Mouse (Mus musculus): Measurements from ENCODE around the gene Vmn2r116. TPM values are rescaled to one million over a fixed set of nuclear protein-coding genes. Genes with fewer than 3 reads are reported as not detected.
"Not testable (repeated sequence)": the region's sequence is repeated elsewhere in the genome, so short reads cannot be mapped to it uniquely, and the experiment has no call there.

Gene Vmn2r116
- polyA plus RNA-seq (2016; fragmentation: Nextera tagmentation; extraction: Ambion mirVana), result not detected in 2 replicates

GRCm38 (mm10) chr17:23384304-23384703 is at the start of gene Vmn2r116:
Gene Vmn2r116, plus strand, starts transcription at chr17:23384604.
- not testable (repeated sequence) for H3K27ac ChIP-seq (replicated peaks); H3K27me3 ChIP-seq; H3K9ac ChIP-seq (replicated peaks); H3K36me3 ChIP-seq; H3K9me3 ChIP-seq; H3K4me2 ChIP-seq (replicated peaks); H3K4me1 ChIP-seq; ATAC-seq (ENCODE audit: low FRiP score, low read depth); H3K4me3 ChIP-seq

DNA sequence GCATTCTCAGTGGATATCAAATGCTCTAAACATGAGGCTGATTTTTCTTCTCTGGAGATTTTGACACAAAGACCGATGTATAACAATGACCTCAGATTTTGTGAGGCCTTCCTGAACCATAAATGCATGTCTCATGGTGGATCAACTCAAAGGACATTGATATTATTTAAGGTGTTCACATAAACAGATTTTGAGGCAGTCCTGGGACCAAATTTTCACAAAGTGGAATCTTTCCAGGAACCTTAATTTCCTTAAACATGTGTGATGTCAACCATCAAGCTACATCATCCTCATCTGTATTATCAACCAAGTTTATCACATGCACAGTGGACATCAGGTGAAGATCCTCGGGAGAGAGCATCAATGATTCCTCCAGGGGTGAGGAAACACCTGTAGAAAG is 41.0 kb upstream of the Vmn2r116 start, which contains the start of gene Vmn2r115:
Vmn2r115 (plus strand) TSS at position 301 of the 400 bp plus-strand sequence.
- 48% methylated on average over 2 of the region's 2 CpGs for WGBS
- H3K4me3 ChIP-seq; ATAC-seq (ENCODE audit: low FRiP score, low read depth): not testable (repeated sequence)

DNA sequence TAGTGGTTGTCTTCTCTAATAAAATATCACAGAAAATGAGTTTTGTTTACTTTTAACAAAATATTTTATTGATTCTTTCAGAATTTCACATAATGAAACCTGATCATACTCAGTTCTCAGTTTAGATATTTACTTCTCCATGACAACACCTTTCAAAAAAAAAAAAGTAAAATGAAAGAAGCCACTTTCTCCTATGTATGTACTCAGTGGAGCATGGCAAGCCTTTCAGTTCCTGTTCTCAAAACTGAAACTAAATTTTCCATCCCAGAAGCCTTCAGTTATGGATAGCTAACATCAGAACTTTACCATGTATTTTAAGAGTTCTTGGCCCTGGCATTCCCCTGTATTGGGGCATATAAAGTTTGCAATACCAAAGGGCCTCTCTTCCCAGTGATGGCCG is 32.8 kb upstream of the Vmn2r116 start:
- Histone ChIP-seq H3K4me2 (replicated peaks) (no peak overlapping the region), H3K4me1 (no peaks in the 10 kb centered on the region), H3K9ac (replicated peaks) (no peak overlapping the region), H3K9me3 (no peaks in the 10 kb centered on the region), H3K27me3 (no peaks in the 10 kb centered on the region), H3K36me3 (no peaks in the 10 kb centered on the region), H3K4me3 (no peak overlapping the region), H3K27ac (replicated peaks) (no peak overlapping the region)
- 62% methylated on average over 1 of the region's 1 CpGs for WGBS
- ATAC-seq (ENCODE audit: low FRiP score, low read depth), result no peak

More for the DNA sequence above, 41.0 kb upstream of the Vmn2r116 start, which contains the start of gene Vmn2r115:
- not testable (repeated sequence) for H3K4me2 ChIP-seq (replicated peaks); H3K9ac ChIP-seq (replicated peaks); H3K9me3 ChIP-seq; H3K36me3 ChIP-seq; H3K27ac ChIP-seq (replicated peaks); H3K4me1 ChIP-seq; H3K27me3 ChIP-seq

DNA sequence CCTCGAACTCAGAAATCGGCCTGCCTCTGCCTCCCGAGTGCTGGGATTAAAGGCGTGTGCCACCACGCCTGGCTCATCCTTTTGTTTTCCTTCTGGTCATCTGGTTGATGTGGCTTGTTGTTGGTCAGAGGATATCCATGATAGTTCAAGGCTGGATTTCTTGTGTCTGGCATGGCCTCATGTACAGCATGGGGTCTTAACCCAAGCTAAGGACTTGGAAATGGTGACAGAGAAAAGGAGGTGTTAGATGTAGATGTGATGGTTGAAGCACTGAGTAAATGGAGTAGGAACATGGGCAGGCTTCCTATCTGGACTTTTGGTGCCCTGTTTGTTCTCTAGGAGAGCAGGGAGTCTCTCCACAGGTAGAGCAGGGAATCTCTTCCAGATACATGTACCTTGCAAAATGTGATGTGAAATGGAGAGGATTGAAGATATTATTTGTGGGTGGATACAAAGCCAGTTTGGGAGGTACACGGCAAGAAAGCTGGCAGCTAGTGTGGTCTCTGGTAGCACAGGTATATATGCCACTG is 48.8 kb downstream of the Vmn2r116 start:
- Histone ChIP-seq H3K4me2 (replicated peaks) (no peak overlapping the region), H3K4me1 (no peaks in the 10 kb centered on the region), H3K9ac (replicated peaks) (no peak overlapping the region), H3K27ac (replicated peaks) (no peak overlapping the region), H3K27me3 (no peaks in the 10 kb centered on the region), H3K36me3 (no peaks in the 10 kb centered on the region), H3K4me3 (no peak overlapping the region), H3K9me3 (peaks cover 10% of the 10 kb centered on the region)
- ATAC-seq (ENCODE audit: low FRiP score, low read depth), result peak; percentile 47; the same call in 1 of the 2 replicates
- WGBS, result 80% methylated on average over 6 of the region's 6 CpGs

Other genes with a start within 250 kb of the Vmn2r116 start
- gene Zfp40, start 191.4 kb upstream of the Vmn2r116 start, polyA plus RNA-seq (2016; fragmentation: Nextera tagmentation; extraction: Ambion mirVana), result 23.1 and 24.0 TPM in 2 replicates
- not detected in 2 replicates for gene Vmn2r114, start 72.1 kb upstream of the Vmn2r116 start, polyA plus RNA-seq (2016; fragmentation: Nextera tagmentation; extraction: Ambion mirVana)
- not detected in 2 replicates for gene Vmn2r115, start 40.9 kb upstream of the Vmn2r116 start, polyA plus RNA-seq (2016; fragmentation: Nextera tagmentation; extraction: Ambion mirVana)
- gene Vmn2r117, start 95.1 kb downstream of the Vmn2r116 start, polyA plus RNA-seq (2016; fragmentation: Nextera tagmentation; extraction: Ambion mirVana), result not detected in 2 replicates
- 21.8 and 22.4 TPM in 2 replicates for gene Zfp213, start 179.6 kb downstream of the Vmn2r116 start, polyA plus RNA-seq (2016; fragmentation: Nextera tagmentation; extraction: Ambion mirVana)
- gene Zfp13, start 214.9 kb downstream of the Vmn2r116 start, polyA plus RNA-seq (2016; fragmentation: Nextera tagmentation; extraction: Ambion mirVana), result 24.1 and 25.9 TPM in 2 replicates
- gene Zscan10, start 216.3 kb downstream of the Vmn2r116 start, polyA plus RNA-seq (2016; fragmentation: Nextera tagmentation; extraction: Ambion mirVana), result 0.16 TPM in 1 of 2 replicates, not detected in the other

All from midbrain, embryonic 12.5 days (tissue).